Mouse (Mus musculus) lung, adult 2 months (tissue): ENCODE results near the gene Slc41a1.

Experiments
- CTCF ChIP-seq: fragments of 200-500 bp; IDR thresholded peaks from 2 replicates; pipeline ENCODE4 v1.5.1; 2011; ENCODE audit warnings: mild to moderate bottlenecking, low read length, control low read depth; ENCODE audit not compliant: insufficient read depth
- POLR2A ChIP-seq: fragments of 200-500 bp; IDR thresholded peaks from 2 replicates; pipeline ENCODE4 v1.6.1; 2011; ENCODE audit warnings: low read depth, mild to moderate bottlenecking, control low read depth, low read length, borderline replicate concordance; ENCODE audit errors: extremely low read depth

- TF ChIP-seq CTCF (no peak), POLR2A (no peak)
Observed at GRCm38 (mm10) chr1:131822292-131822691, 5.0 kb upstream of the Slc41a1 start.
